ENCODE assay signal across 15 mouse cellular contexts in genomic region chr5:138207253-138207652, GRCm38 (mm10). TPM values are rescaled to one million over a fixed set of nuclear protein-coding genes. Genes with fewer than 3 reads are reported as not detected.
"Had no signal": no experiment of that assay in that cellular context is flagged by ENCODE, and none has a peak within 500 bp of the region (broad histone marks: within the 10 kb centered on the region; RNA-seq: fewer than 3 reads in every experiment).

No protein-coding gene starts in this region.

- ATAC-seq: lung, postnatal 0 days; midbrain, embryonic 15.5 days had no signal

- DNase-seq: kidney, postnatal 4 days; liver; lung, adult 2 months; lung, postnatal 36 days; retina, postnatal 1 day; right cerebral cortex, postnatal 4 days; spleen, adult 18-20 months; thymus, adult 18-20 months; thymus, postnatal 14 days had no signal

RNA-seq across cellular contexts. Expression of gene Mblac1, which starts 13.1 kb away (rescaled TPM):
- total RNA-seq: monocyte, adult 5-6 weeks had no signal

RNA-seq across cellular contexts. Expression of gene Nxpe5, which starts 18.4 kb away (rescaled TPM):
- total RNA-seq: layer of hippocampus, adult 2 months; left cerebral cortex, postnatal 36 days; neutrophil, adult 5-6 weeks had no signal
